Mouse (Mus musculus) heart, embryonic 12.5 days (tissue): ENCODE data around the gene Snap47. TPM values are rescaled to one million over a fixed set of nuclear protein-coding genes. Genes with fewer than 3 reads are reported as not detected.
A peak's percentile ranks its signal among the peaks of the same experiment; 100 is the strongest.
"Not testable (repeated sequence)": the region's sequence is repeated elsewhere in the genome, so short reads cannot be mapped to it uniquely, and the experiment has no call there.

Experiments
- ATAC-seq: fragments of 200-750 bp; cut with Nextera tagmentation; 2 replicates; pipeline ENCODE4 v1.8.0; 2017; ENCODE audit warnings: moderate TSS enrichment, moderate library complexity; ENCODE audit not compliant: insufficient number of reproducible peaks, low FRiP score
- H3K27ac ChIP-seq: fragments of 300-500 bp; sonication (generic); 2 replicates; pipeline ENCODE4 v1.5.1; 2016; ENCODE audit warnings: mild to moderate bottlenecking, moderate library complexity; ENCODE audit not compliant: poor library complexity, severe bottlenecking
- H3K27me3 ChIP-seq: fragments of 300-500 bp; sonication (generic); replicated peaks from 2 replicates; pipeline ENCODE4 v1.6.1; 2016; ENCODE audit warnings: mild to moderate bottlenecking, moderate library complexity
- H3K36me3 ChIP-seq: fragments of 300-500 bp; sonication (generic); 2 replicates; pipeline ENCODE4 v1.6.1; 2016; ENCODE audit warnings: mild to moderate bottlenecking, moderate library complexity
- H3K4me1 ChIP-seq: fragments of 300-500 bp; sonication (generic); replicated peaks from 2 replicates; pipeline ENCODE4 v1.6.1; 2016; ENCODE audit warnings: mild to moderate bottlenecking
- H3K4me2 ChIP-seq: fragments of 300-500 bp; sonication (generic); 2 replicates; pipeline ENCODE4 v1.6.1; 2016; ENCODE audit warnings: mild to moderate bottlenecking, moderate library complexity
- H3K4me3 ChIP-seq: fragments of 300-500 bp; sonication (generic); 2 replicates; pipeline ENCODE4 v1.5.1; 2016; ENCODE audit warnings: mild to moderate bottlenecking
- H3K9ac ChIP-seq: fragments of 300-500 bp; sonication (generic); 2 replicates; pipeline ENCODE4 v1.6.1; 2016; ENCODE audit warnings: mild to moderate bottlenecking, moderate library complexity
- H3K9me3 ChIP-seq: fragments of 300-500 bp; sonication (generic); replicated peaks from 2 replicates; pipeline ENCODE4 v1.6.1; 2016; ENCODE audit warnings: mild to moderate bottlenecking, moderate library complexity
- WGBS: fragments of 180-500 bp; shearing (Covaris S2); methylation state at CpG from one replicate; pipeline ENCODE4 v1.1.7; 2016; 5-methylcytosine and 5-hydroxymethylcytosine counted together
- polyA plus RNA-seq: library from polyadenylated mRNA; unstranded; fragments of >200 nt; fragmentation: Nextera tagmentation; extraction: Ambion mirVana; gene quantifications from 2 replicates; pipeline ENCODE4 v1.2.1, GENCODE M21; 2016

Gene Snap47
- polyA plus RNA-seq, 1 experiment from 2014 or later = 107 TPM

DNA sequence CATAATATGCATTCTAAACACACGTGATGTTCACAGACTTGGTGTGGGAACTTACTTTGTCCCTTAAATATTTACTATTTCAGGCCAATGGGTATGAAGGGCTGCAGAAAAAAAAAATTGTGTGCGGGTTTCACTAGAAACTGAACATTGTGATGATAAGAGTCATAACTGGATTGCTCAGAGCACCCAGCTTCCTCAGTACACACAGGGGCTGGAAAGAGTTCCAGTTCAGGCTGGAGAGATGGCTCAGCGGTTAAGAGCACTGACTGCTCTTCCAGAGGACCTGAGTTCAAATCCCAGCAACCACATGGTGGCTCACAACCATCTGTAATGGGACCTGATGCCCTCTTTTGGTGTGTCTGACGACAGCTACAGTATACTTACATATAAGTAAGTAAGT, 83.0 kb downstream of the Snap47 start:
- not testable (repeated sequence) for H3K36me3 ChIP-seq, H3K27ac ChIP-seq, H3K9ac ChIP-seq, H3K27me3 ChIP-seq, H3K4me2 ChIP-seq, H3K4me1 ChIP-seq, H3K9me3 ChIP-seq, H3K4me3 ChIP-seq, ATAC-seq
- WGBS = 77% methylated on average over 4 of the region's 4 CpGs

DNA sequence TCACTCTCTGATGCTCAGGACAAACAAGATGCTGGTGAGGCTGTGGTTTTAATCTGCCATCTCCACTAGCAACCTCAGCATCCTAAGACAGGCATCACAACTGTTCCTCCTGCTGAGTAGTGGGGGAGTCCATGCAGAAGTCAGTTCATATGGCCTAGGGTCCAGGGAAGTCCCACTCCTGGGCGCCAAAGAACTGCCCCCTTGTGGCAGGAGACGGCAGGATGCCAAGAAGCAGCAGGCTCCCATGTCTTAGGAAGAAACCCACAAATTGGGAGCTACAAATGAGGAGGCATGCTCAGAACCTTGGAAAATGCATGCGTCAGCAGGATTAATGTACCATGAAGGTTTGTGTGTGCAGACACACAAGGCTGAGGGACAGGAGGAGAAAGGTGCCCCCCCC, 84.4 kb downstream of the Snap47 start:
- Histone ChIP-seq H3K4me1 (peaks cover 9% of the 10 kb centered on the region), H3K9me3 (no peaks in the 10 kb centered on the region), H3K27me3 (no peaks in the 10 kb centered on the region), H3K4me3 (no peak overlapping the region), H3K36me3 (no peaks in the 10 kb centered on the region), H3K9ac (no peak overlapping the region), H3K4me2 (no peak overlapping the region), H3K27ac (no peak overlapping the region)
- no peak for ATAC-seq
- 28% methylated on average over 3 of the region's 3 CpGs for WGBS

DNA sequence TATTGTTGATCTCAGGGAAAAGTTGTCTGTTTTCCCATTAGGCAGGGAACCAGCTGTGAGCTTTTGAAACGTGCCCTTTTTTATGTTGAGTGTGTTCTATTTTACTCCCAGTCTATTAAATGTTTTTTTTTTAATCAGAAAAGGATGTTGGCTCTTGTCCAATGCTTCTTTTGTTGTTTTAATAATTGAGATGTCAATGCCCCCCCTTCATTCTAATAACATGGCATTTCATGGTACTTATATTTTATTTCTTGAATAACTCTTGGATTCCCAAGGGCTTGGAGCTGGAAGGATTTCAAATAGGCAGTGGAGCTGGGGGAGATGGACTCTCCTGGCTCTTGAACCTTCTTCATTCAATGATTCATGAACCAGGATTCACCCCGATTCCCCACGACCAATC, 85.0 kb downstream of the Snap47 start:
- no peak for ATAC-seq
- H3K27me3 ChIP-seq = no peaks in the 10 kb centered on the region
- no peak overlapping the region for H3K4me2 ChIP-seq
- H3K4me3 ChIP-seq = no peak overlapping the region
- no peaks in the 10 kb centered on the region for H3K9me3 ChIP-seq
- WGBS = 82% methylated on average over 3 of the region's 3 CpGs
- H3K27ac ChIP-seq = no peak overlapping the region
- no peaks in the 10 kb centered on the region for H3K36me3 ChIP-seq
- peaks cover 9% of the 10 kb centered on the region for H3K4me1 ChIP-seq
- H3K9ac ChIP-seq = no peak overlapping the region

DNA sequence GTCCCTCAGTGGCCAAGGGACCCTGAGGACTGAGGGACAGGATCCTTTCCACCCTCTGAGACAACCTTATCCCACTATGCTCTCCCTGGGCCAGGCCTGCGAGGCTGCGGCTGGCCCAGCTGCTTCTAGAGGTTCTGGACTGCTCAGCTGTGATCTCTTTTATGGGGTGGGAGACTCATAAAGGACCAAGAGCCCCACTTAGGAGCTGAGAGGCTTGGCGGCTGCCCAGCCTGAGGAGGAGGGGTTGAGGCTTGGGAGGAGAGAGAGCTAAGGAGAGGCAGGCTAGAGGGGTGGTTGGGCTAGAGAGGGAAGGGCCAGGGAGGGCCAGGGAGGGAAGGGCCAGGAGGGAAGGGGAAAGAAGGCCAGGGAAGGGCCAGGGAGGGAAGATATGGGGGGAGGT, 86.6 kb downstream of the Snap47 start:
- H3K4me1 ChIP-seq = peaks cover 9% of the 10 kb centered on the region
- no peaks in the 10 kb centered on the region for H3K36me3 ChIP-seq
- no peaks in the 10 kb centered on the region for H3K9me3 ChIP-seq
- no peak overlapping the region for H3K4me3 ChIP-seq
- no peaks in the 10 kb centered on the region for H3K27me3 ChIP-seq
- no peak overlapping the region for H3K4me2 ChIP-seq
- WGBS = 41% methylated on average over 3 of the region's 3 CpGs
- 0 out of 2 replicates have a peak overlapping the region, but pooled peaks have one; percentile 18 for H3K27ac ChIP-seq
- H3K9ac ChIP-seq = peak overlapping the region; percentile 14; the same call in 1 of the 2 replicates
- ATAC-seq = peak; percentile 45; the same call in 1 of the 2 replicates

DNA sequence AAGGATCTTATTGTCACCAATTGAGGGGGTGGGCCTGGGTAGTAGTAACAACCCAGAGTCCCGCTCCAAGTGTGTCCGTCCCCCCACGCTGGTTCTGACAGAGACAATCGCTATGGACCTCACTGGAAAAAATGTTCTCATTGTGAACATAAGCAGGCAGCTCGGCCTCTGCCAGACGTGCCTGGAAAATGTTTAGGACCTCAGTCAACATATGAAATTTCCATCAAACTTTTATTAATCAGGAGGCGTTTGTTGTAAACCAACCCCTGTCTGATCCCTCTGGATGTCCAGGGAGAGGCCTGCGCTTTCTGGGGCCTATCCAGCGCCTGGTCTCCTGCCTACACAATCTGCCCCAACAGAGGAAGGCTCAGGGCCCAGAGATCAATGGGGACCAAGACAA, 87.0 kb downstream of the Snap47 start:
- 83% methylated on average over 9 of the region's 9 CpGs for WGBS
- Histone ChIP-seq H3K4me1 (peaks cover 9% of the 10 kb centered on the region), H3K9me3 (no peaks in the 10 kb centered on the region), H3K36me3 (no peaks in the 10 kb centered on the region), H3K4me2 (no peak overlapping the region), H3K9ac (peak overlapping the region; percentile 14; the same call in 1 of the 2 replicates), H3K4me3 (no peak overlapping the region), H3K27me3 (no peaks in the 10 kb centered on the region), H3K27ac (0 out of 2 replicates have a peak overlapping the region, but pooled peaks have one; percentile 18)
- no peak for ATAC-seq

DNA sequence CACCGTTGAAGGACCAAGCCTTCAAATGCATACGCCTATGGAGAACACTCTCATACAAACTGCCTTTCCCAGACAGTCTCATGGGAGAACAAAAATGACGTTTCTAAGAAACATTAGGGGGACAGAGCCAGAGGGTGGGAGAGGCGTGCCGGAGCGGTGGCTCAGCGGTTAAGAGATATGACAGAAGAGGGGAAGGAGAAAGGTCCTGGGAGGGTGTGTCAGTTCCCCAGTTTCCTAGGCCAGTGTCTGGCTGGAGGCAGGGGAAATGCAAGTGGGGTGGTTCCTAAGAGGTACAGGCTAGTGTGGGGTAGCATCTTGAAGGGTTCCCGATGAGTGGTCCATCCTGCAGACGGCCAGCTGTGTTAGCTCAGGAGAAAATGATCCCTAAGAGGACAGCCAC, 89.7 kb downstream of the Snap47 start:
- whole genome bisulfite sequencing = 76% methylated on average over 9 of the region's 9 CpGs
- H3K36me3 ChIP-seq = no peaks in the 10 kb centered on the region
- H3K9ac ChIP-seq = no peak overlapping the region
- H3K4me2 ChIP-seq = no peak overlapping the region
- 0 out of 2 replicates have a peak, but pooled peaks cover 3% of the 10 kb centered on the region for H3K27me3 ChIP-seq
- no peak overlapping the region for H3K27ac ChIP-seq
- peaks cover 9% of the 10 kb centered on the region for H3K4me1 ChIP-seq
- no peaks in the 10 kb centered on the region for H3K9me3 ChIP-seq
- no peak overlapping the region for H3K4me3 ChIP-seq
- ATAC-seq = no peak

Other genes with a start within 250 kb of the Snap47 start
- 87.6 and 94.3 TPM in 2 replicates for gene Mrpl55, start 248.7 kb downstream of the Snap47 start, polyA plus RNA-seq
- 23.2 and 25.0 TPM in 2 replicates for gene 2310033P09Rik, start 242.9 kb downstream of the Snap47 start, polyA plus RNA-seq
- 609 and 632 TPM in 2 replicates for gene Arf1, start 222.9 kb downstream of the Snap47 start, polyA plus RNA-seq
- gene Wnt3a, start 160.4 kb downstream of the Snap47 start, polyA plus RNA-seq = 0.08 TPM in 1 of 2 replicates, not detected in the other
- gene Wnt9a, start 144.3 kb downstream of the Snap47 start, polyA plus RNA-seq = 4.5 and 5.0 TPM in 2 replicates
- gene Prss38, start 75.5 kb downstream of the Snap47 start, polyA plus RNA-seq = not detected in 2 replicates
- gene Jmjd4, start 1.1 kb downstream of the Snap47 start, polyA plus RNA-seq = 11.7 and 13.1 TPM in 2 replicates
- 5.2 and 6.2 TPM in 2 replicates for gene Zfp867, start 21.3 kb upstream of the Snap47 start, polyA plus RNA-seq
- gene Zkscan17, start 75.6 kb upstream of the Snap47 start, polyA plus RNA-seq = 18.1 and 18.4 TPM in 2 replicates
- 0.08 and 0.09 TPM in 2 replicates for gene Nlrp3, start 90.4 kb upstream of the Snap47 start, polyA plus RNA-seq
- gene Olfr222, start 125.0 kb upstream of the Snap47 start, polyA plus RNA-seq = not detected in 2 replicates
- gene Olfr223, start 142.1 kb upstream of the Snap47 start, polyA plus RNA-seq = not detected in 2 replicates
- 79.5 and 79.8 TPM in 2 replicates for gene Mprip, start 210.1 kb upstream of the Snap47 start, polyA plus RNA-seq